Mouse (Mus musculus) forebrain, embryonic 12.5 days (tissue): ENCODE measurements at regions not wholly inside any gene's neighbourhood (a gene's known extent, or its start where the extent isn't known, plus 50 kb on each side); places are given as distances from the start of the nearest gene placed in this dataset.

Source experiments
- ATAC-seq: fragments of 200-750 bp; cut with Nextera tagmentation; 2 replicates; pipeline ENCODE4 v1.8.0; 2017; ENCODE audit warnings: moderate TSS enrichment; ENCODE audit not compliant: low FRiP score
- H3K27ac ChIP-seq: fragments of 300-500 bp; sonication (generic); 2 replicates; pipeline ENCODE4 v1.5.1; 2016; ENCODE audit warnings: mild to moderate bottlenecking
- H3K27me3 ChIP-seq: fragments of 300-500 bp; sonication (generic); 2 replicates; pipeline ENCODE4 v1.6.1; 2016; ENCODE audit warnings: mild to moderate bottlenecking
- H3K36me3 ChIP-seq: fragments of 300-500 bp; sonication (generic); replicated peaks from 2 replicates; pipeline ENCODE4 v1.6.1; 2016; ENCODE audit warnings: mild to moderate bottlenecking
- H3K4me1 ChIP-seq: fragments of 300-500 bp; sonication (generic); 2 replicates; pipeline ENCODE4 v1.6.1; 2016
- H3K4me2 ChIP-seq: fragments of 300-500 bp; sonication (generic); 2 replicates; pipeline ENCODE4 v1.6.1; 2016; ENCODE audit warnings: mild to moderate bottlenecking, moderate library complexity
- H3K4me3 ChIP-seq: fragments of 300-500 bp; sonication (generic); replicated peaks from 2 replicates; pipeline ENCODE4 v1.5.1; 2016; ENCODE audit warnings: mild to moderate bottlenecking
- H3K9ac ChIP-seq: fragments of 300-500 bp; sonication (generic); 2 replicates; pipeline ENCODE4 v1.6.1; 2016; ENCODE audit warnings: mild to moderate bottlenecking
- H3K9me3 ChIP-seq: fragments of 300-500 bp; sonication (generic); 2 replicates; pipeline ENCODE4 v1.6.1; 2016
- WGBS: fragments of 180-500 bp; shearing (Covaris S2); methylation state at CpG from one replicate; pipeline ENCODE4 v1.1.7; 2016; 5-methylcytosine and 5-hydroxymethylcytosine counted together

GRCm38 (mm10) chr1:121760086-121760485, 192.3 kb upstream of the Ddx18 start:
- Histone ChIP-seq H3K27ac (no peak overlapping the region), H3K9ac (no peak overlapping the region), H3K4me2 (no peak overlapping the region), H3K9me3 (no peaks in the 10 kb centered on the region), H3K27me3 (no peaks in the 10 kb centered on the region), H3K4me3 (no peak overlapping the region), H3K4me1 (no peaks in the 10 kb centered on the region), H3K36me3 (no peaks in the 10 kb centered on the region)
- 83% methylated on average over 3 of the region's 3 CpGs for WGBS
- no peak for ATAC-seq

GRCm38 (mm10) chr1:121745181-121745580, 177.4 kb upstream of the Ddx18 start:
- Histone ChIP-seq H3K4me2 (no peak overlapping the region), H3K27ac (no peak overlapping the region), H3K4me3 (no peak overlapping the region), H3K27me3 (no peaks in the 10 kb centered on the region), H3K36me3 (no peaks in the 10 kb centered on the region), H3K9me3 (no peaks in the 10 kb centered on the region), H3K9ac (no peak overlapping the region), H3K4me1 (no peaks in the 10 kb centered on the region)
- no peak for ATAC-seq
- WGBS, result 94% methylated on average over 1 of the region's 1 CpGs

GRCm38 (mm10) chr1:121735113-121735719, 167.4 kb upstream of the Ddx18 start:
- no peak overlapping the region for H3K4me2 ChIP-seq
- H3K27me3 ChIP-seq, result no peaks in the 10 kb centered on the region
- H3K36me3 ChIP-seq, result no peaks in the 10 kb centered on the region
- WGBS, result 69% methylated on average over 11 of the region's 11 CpGs
- no peak overlapping the region for H3K9ac ChIP-seq
- no peaks in the 10 kb centered on the region for H3K9me3 ChIP-seq
- H3K4me1 ChIP-seq, result peaks cover 12% of the 10 kb centered on the region
- H3K4me3 ChIP-seq, result no peak overlapping the region
- no peak overlapping the region for H3K27ac ChIP-seq
- ATAC-seq, result no peak

- Histone ChIP-seq H3K27me3 (no peaks in the 10 kb centered on the region), H3K4me3 (no peak overlapping the region), H3K9ac (no peak overlapping the region), H3K36me3 (no peaks in the 10 kb centered on the region), H3K9me3 (no peaks in the 10 kb centered on the region), H3K27ac (no peak overlapping the region), H3K4me2 (no peak overlapping the region), H3K4me1 (peaks cover 12% of the 10 kb centered on the region)
- WGBS, result 75% methylated on average over 3 of the region's 3 CpGs
- 0 out of 2 replicates have a peak, but pooled peaks have one; percentile 46 for ATAC-seq
Observed at GRCm38 (mm10) chr1:121734456-121735112, 166.8 kb upstream of the Ddx18 start.

- 84% methylated on average over 9 of the region's 9 CpGs for WGBS
Observed at GRCm38 (mm10) chr1:121709317-121709860, 141.6 kb upstream of the Ddx18 start.

GRCm38 (mm10) chr1:121708301-121708700, 140.5 kb upstream of the Ddx18 start:
- H3K4me1 ChIP-seq, result no peaks in the 10 kb centered on the region
- ATAC-seq, result no peak
- H3K4me3 ChIP-seq, result no peak overlapping the region
- H3K9ac ChIP-seq, result no peak overlapping the region
- H3K9me3 ChIP-seq, result no peaks in the 10 kb centered on the region
- H3K4me2 ChIP-seq, result no peak overlapping the region
- 76% methylated on average over 10 of the region's 10 CpGs for WGBS
- H3K27ac ChIP-seq, result no peak overlapping the region
- no peaks in the 10 kb centered on the region for H3K36me3 ChIP-seq
- no peaks in the 10 kb centered on the region for H3K27me3 ChIP-seq

More at GRCm38 (mm10) chr1:121709317-121709860, 141.6 kb upstream of the Ddx18 start:
- no peaks in the 10 kb centered on the region for H3K4me1 ChIP-seq
- H3K4me3 ChIP-seq, result no peak overlapping the region
- no peak overlapping the region for H3K4me2 ChIP-seq
- H3K9ac ChIP-seq, result no peak overlapping the region
- no peak overlapping the region for H3K27ac ChIP-seq
- H3K36me3 ChIP-seq, result no peaks in the 10 kb centered on the region
- H3K27me3 ChIP-seq, result no peaks in the 10 kb centered on the region
- no peak for ATAC-seq
- no peaks in the 10 kb centered on the region; the same call in 1 of the 2 replicates for H3K9me3 ChIP-seq

- Histone ChIP-seq H3K4me3 (no peak overlapping the region), H3K9me3 (no peaks in the 10 kb centered on the region), H3K4me2 (no peak overlapping the region), H3K27ac (no peak overlapping the region), H3K9ac (no peak overlapping the region), H3K36me3 (no peaks in the 10 kb centered on the region), H3K4me1 (no peaks in the 10 kb centered on the region), H3K27me3 (no peaks in the 10 kb centered on the region)
- no peak for ATAC-seq
- 59% methylated on average over 7 of the region's 7 CpGs for WGBS
Observed at GRCm38 (mm10) chr1:121701826-121702225, 134.0 kb upstream of the Ddx18 start.

- WGBS, result 88% methylated on average over 1 of the region's 1 CpGs
- H3K4me1 ChIP-seq, result no peaks in the 10 kb centered on the region
- no peak overlapping the region for H3K4me2 ChIP-seq
- H3K27me3 ChIP-seq, result no peaks in the 10 kb centered on the region
- no peaks in the 10 kb centered on the region for H3K36me3 ChIP-seq
- H3K27ac ChIP-seq, result no peak overlapping the region
- no peaks in the 10 kb centered on the region for H3K9me3 ChIP-seq
- no peak overlapping the region for H3K9ac ChIP-seq
- H3K4me3 ChIP-seq, result no peak overlapping the region
- no peak for ATAC-seq
Observed at GRCm38 (mm10) chr1:121653901-121654300, 86.1 kb upstream of the Ddx18 start.

GRCm38 (mm10) chr1:121650071-121650470, 82.3 kb upstream of the Ddx18 start:
- WGBS, result 86% methylated on average over 3 of the region's 3 CpGs
- no peak overlapping the region for H3K27ac ChIP-seq

GRCm38 (mm10) chr1:121631466-121631865, 63.7 kb upstream of the Ddx18 start:
- H3K9me3 ChIP-seq, result no peaks in the 10 kb centered on the region
- no peaks in the 10 kb centered on the region for H3K27me3 ChIP-seq
- H3K4me3 ChIP-seq, result no peak overlapping the region
- H3K4me1 ChIP-seq, result no peaks in the 10 kb centered on the region
- no peaks in the 10 kb centered on the region for H3K36me3 ChIP-seq
- no peak for ATAC-seq
- WGBS, result 93% methylated on average over 2 of the region's 2 CpGs
- no peak overlapping the region for H3K4me2 ChIP-seq
- no peak overlapping the region for H3K9ac ChIP-seq
- no peak overlapping the region for H3K27ac ChIP-seq

More at GRCm38 (mm10) chr1:121650071-121650470, 82.3 kb upstream of the Ddx18 start:
- ATAC-seq, result no peak
- Histone ChIP-seq H3K9me3 (no peaks in the 10 kb centered on the region), H3K4me1 (no peaks in the 10 kb centered on the region), H3K4me3 (no peak overlapping the region), H3K27me3 (no peaks in the 10 kb centered on the region), H3K9ac (no peak overlapping the region), H3K36me3 (no peaks in the 10 kb centered on the region), H3K4me2 (no peak overlapping the region)

GRCm38 (mm10) chr1:121620262-121620661, 52.5 kb upstream of the Ddx18 start:
- no peak overlapping the region for H3K4me3 ChIP-seq
- H3K27me3 ChIP-seq, result no peaks in the 10 kb centered on the region
- H3K9ac ChIP-seq, result no peak overlapping the region
- no peaks in the 10 kb centered on the region for H3K9me3 ChIP-seq
- H3K4me1 ChIP-seq, result no peaks in the 10 kb centered on the region
- WGBS, result 77% methylated on average over 7 of the region's 7 CpGs
- H3K27ac ChIP-seq, result no peak overlapping the region
- no peaks in the 10 kb centered on the region for H3K36me3 ChIP-seq
- H3K4me2 ChIP-seq, result no peak overlapping the region
- no peak for ATAC-seq

GRCm38 (mm10) chr1:121618550-121618949, 50.8 kb upstream of the Ddx18 start:
- no peak overlapping the region for H3K27ac ChIP-seq
- H3K4me1 ChIP-seq, result no peaks in the 10 kb centered on the region
- no peaks in the 10 kb centered on the region for H3K9me3 ChIP-seq
- no peak for ATAC-seq
- H3K36me3 ChIP-seq, result no peaks in the 10 kb centered on the region
- no peak overlapping the region for H3K9ac ChIP-seq
- H3K27me3 ChIP-seq, result no peaks in the 10 kb centered on the region
- H3K4me3 ChIP-seq, result no peak overlapping the region
- H3K4me2 ChIP-seq, result no peak overlapping the region
